Mouse (Mus musculus) heart, adult 9 months (tissue): ENCODE measurements around the gene Cdh12.
"Not testable (repeated sequence)": the region's sequence is repeated elsewhere in the genome, so short reads cannot be mapped to it uniquely, and the experiment has no call there.

Source experiments
- DNase-seq, 2 experiments: peaks; one replicate each; pipeline ENCODE4 v3.0.0; 2022; ENCODE audit warnings: low spot score in 2 of 2

Cdh12 gene

DNA sequence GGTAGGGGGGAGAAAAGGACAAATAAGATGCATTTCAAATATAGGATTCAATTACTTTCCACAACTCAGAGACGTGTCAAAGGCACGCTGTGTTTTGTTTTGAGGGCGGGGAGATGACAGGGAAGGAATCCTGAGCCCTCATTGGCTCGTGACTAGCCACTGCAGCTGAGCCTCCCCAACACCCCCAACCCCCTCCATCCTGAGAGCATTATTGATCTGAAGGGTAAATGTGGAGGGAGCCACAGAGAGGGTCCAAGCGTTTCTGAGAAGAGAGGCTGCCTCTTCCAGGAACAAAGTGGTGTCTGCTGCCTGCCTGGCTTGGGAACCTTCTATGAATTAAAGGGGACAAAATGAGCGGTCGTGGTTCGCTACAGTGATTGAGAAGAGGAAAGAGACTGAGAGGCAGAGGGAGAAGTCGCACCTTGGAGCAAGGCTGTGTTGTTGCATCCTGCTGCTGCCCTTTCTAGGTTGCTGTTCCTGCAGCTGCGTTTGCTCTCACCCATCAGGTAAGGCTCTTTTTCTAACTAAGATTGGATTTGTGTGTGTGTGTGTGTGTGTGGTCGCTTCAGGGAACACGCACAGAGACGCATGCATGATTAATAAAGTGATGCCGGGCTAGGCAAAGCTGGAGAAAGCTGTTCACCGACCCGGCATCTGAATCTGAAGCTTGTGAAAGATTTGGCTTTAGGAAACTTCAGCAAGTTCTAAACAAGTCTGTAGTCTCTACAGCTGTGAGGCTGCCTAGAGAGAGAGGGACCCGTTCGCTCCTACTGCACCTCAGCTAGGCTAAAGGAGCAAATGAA lies at the start of gene Cdh12:
Gene Cdh12, plus strand, starts transcription at position 405 of the 803 bp plus-strand sequence.
- no peak for DNase-seq

DNA sequence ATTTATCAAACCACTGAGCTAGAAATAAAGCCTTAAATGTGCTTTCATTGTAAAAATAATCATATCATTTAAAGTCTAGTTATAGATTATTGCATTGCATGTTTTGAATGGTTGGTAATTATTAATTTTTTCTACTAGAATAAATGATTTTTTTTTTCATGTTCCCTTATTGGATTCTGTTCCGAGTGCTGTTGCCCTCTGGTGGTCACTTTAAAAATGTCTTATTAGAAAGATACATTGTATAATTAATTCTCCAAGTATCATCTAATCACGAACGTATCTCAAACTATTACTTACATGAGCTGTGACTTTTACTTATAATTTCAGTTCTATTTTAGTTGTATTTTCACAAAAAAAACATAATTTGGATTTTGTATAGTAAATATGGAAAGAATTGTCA lies 45.5 kb upstream of the Cdh12 start:
- no peak for DNase-seq

GRCm38 (mm10) chr15:20413397-20413796 lies 35.7 kb upstream of the Cdh12 start:
- no peak for DNase-seq

DNA sequence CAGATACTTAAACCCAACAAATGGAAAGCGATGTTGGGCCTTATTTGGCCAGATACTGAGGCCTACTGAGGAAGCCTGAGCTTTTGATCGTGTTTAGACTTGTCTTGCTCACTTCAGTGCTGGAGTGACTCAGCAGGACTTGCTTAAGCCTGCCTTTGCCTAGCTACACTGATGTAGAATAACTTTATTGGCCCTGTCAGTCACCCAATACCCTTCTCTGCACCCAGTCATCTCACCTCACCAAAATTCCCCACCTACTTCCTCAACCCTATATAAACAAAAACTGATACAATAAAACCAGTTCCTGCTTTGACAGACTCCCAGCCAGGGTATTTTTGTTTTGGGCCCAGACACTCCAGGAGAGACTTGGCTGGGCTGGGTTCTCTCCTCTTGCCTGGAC lies 12.7 kb upstream of the Cdh12 start:
- no peak for DNase-seq

GRCm38 (mm10) chr15:20450558-20450957 lies 1.5 kb downstream of the Cdh12 start:
- DNase-seq, result no peak

- DNase-seq, result no peak
These were observed 9.4 kb downstream of the Cdh12 start for GRCm38 (mm10) chr15:20458508-20458907.

DNA sequence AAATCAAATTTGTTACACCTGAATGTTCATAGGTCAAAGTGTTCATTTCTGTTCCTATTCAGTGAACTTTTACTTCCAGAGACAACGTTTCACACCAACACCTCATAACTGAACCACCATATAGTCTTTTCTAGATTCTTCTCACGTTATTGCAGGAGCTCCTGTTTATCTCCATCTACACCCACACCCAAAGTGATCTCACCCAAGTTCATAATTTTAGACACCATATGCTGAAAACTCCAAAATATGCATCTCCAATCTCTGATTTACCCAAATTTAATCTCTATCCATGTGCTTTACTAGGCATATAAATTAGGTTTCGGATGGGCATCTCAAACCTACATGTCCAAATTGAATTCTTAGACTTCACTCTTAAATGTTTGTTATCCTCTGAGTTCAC lies 13.4 kb downstream of the Cdh12 start:
- no peak for DNase-seq

GRCm38 (mm10) chr15:20463601-20464000 lies 14.5 kb downstream of the Cdh12 start:
- no peak for DNase-seq

- DNase-seq, result no peak
These were observed 101.9 kb downstream of the Cdh12 start for GRCm38 (mm10) chr15:20550979-20551378.

GRCm38 (mm10) chr15:20571012-20571411 lies 121.9 kb downstream of the Cdh12 start:
- DNase-seq, result no peak

DNA sequence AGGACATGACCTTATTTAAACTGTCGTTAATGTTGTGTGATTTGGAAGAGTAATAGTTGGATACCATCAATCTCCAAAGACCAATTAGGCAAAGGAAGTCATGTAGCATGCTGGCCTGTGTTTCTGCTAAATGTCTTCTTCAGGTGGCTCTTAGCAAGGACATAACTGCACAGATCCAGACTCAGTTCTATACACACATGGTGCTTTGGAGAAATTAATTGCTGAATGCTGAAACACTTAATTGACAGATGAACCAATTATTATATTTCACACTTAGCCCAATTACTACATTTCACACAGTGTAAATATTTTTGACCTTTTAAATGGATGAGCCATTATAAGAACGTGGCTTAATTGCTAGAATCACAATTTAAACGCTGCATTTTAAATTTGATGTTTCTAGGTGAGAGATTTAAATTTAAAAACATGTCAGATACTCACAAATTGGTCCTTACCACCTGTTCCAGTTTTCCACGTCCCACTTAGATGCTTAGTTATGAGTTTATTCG lies 133.6 kb downstream of the Cdh12 start:
- no peak for DNase-seq

- DNase-seq, result no peak
These were observed 142.5 kb downstream of the Cdh12 start for GRCm38 (mm10) chr15:20591599-20591998.

DNA sequence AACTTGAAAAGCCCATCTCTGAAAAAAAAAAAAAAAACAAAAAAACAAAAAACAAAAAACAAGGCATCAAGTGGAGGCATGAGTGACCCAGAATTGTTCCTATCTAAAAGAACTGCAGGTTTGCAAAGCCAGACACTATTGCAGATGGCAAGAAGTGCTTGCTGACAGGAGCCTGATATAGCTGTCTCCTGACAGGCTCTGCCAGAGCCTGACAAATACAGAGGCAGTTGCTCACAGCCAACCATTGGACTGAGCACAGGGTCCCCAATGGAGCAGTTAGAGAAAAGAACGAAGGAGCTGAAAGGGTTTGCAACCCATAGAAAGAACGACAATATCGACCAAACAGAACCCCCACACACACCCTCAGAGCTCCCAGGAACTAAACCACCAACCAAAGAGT lies 156.7 kb downstream of the Cdh12 start:
- peak in 1 of 2 experiments; percentile 19 for DNase-seq

DNA sequence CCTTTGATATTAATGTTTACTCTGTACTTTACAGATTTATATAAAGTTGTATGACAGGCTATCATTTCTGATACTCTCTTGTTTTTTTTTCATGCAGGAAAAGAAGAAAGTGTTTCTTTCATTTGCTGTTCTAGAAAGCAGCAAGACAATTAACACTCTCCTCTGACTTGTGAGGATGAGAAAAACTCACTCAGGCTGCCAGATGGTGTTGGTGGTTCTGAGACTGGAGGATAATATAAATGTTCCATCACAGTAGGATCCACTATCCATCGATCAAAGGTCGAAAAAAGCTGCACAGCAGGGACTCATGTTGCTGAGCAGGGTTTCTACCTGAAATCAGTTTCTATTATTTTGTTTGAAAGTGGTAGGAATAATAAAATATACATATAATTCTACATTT lies 185.5 kb downstream of the Cdh12 start:
- no peak for DNase-seq

DNA sequence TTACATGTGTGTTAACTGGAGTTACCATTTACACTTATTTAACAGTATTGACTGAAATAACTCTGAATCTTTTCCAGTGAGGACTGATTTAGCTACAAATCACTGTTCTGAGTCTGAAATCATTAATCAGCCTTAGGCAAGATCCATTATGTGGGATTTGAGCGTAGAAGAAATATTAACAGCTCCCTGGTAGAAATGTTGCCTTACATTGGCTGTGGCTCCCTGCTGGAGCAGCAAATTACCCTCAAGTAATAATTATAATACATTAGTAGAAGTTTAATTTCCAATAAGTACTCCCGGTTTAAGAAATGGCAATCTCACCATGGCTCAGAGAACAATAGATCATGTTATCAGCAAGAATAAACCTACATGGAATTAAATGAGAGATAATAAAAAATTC lies 190.1 kb downstream of the Cdh12 start:
- DNase-seq, result no peak

DNA sequence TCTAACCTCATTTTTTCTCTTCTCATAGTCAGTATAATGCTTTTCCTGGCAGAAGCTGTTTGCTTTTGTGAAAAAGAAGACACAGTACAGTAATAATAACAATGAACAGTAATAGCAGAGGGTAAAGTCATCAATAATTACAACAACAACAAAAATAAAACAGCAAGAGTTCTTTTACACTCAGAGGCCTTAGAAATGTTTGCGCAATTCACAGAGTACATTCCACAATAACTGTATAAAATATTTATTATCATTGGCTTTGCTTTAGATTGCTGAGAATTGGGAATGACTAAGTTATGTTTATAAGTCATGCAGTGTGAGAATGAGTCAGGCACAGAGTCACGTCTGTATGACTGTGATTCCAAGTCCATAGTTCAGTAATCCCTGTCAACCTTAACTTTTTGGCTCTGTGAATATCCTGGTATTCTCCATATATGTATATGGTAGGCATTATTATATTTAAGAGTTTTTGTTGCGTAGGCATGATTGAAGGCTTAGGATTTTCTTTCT lies 193.9 kb downstream of the Cdh12 start:
- DNase-seq, result no peak

DNA sequence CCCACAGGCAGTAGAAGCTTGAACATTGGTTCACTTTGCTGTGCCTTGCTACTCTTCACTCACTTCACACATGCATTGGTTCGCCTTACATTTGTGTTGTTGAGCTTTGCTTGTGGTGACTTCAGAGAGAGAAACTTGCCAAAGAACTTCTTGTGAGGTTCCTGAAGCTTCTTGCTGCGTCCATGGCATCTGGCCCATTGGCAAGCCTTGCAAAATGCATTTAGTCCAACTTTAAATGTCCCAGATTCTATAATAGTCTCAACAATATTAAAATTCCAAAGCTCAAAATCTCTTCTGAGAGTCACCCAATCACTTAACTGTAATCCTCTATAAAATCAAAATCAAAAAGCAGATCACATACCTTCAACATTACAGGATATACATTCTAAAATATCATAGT lies 211.2 kb downstream of the Cdh12 start:
- no peak for DNase-seq

DNA sequence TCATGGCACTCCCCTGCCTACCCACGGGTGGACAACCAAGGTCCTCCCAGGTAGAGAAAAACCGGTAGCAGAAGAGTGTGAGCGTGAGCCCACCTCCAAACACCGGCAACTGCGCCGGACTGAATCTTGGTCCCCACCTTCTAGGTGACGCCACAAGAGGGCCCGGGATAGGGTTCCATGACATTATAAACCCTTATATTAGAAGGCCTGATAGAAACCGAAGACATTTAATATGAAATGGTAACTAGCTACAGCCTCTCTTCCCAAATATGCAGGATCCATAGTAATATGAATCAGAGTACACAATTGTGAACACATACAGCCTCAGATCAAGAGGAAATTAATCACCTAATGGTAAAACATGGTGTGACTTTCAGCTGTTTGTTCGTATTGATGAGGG lies 217.6 kb downstream of the Cdh12 start, which contains the start of gene Acot10:
Gene Acot10, minus strand, starts transcription at position 101 of the 400 bp plus-strand sequence.
- no peak for DNase-seq

DNA sequence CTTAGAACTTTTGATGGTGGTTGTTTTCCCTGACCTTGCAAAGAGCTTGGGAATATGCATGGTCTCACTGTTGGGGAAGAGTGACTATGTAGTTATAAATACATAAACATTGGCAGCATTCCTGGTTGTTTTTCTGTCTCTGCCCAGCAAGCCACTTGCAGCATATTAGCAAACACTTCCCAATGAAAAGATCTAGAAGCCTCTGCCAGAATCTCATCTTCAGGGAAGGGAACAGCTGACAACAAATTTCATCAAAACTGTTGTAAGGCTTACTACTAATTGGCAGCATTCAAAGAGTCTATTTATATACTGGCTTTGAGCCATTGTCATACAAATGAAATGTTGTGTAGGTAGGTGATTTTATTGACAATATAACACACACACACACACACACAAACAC lies 218.3 kb downstream of the Cdh12 start:
- DNase-seq, result no peak

DNA sequence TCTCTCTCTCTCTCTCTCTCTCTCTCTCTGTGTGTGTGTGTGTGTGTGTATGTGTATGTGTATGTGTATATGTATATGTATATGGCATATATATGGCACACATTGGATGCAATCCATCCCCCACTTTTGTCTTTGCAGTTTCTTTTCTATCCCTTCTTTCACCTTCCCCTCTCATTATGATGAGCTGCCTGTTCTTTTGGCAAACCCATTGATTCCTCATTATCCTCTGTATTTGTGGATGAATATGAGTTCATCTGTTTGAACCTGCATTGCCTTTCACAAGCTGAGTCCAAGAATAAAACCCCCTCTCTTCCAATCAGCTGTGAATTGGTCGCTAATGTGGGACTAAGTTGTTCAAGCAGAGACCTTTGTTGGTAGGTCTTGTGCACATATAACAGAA lies 218.9 kb downstream of the Cdh12 start:
- no peak for DNase-seq

DNA sequence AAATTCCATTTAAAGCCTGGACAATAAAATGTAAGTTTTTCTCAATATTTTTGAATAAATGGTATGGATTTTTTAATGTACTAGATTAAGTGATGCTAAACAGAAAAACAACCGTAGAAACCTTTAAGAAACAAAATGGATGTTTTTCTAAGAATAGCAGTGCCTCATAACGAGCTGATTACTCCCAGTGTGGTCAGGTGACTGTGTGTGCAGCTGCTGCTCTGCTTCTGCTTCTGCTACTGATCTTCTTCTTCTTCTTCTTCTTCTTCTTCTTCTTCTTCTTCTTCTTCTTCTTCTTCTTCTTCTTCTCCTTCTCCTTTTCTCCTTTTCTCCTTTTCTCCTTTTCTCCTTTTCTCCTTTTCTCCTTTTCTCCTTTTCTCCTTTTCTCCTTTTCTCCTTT lies 220.4 kb downstream of the Cdh12 start:
- DNase-seq, result not testable (repeated sequence)

DNA sequence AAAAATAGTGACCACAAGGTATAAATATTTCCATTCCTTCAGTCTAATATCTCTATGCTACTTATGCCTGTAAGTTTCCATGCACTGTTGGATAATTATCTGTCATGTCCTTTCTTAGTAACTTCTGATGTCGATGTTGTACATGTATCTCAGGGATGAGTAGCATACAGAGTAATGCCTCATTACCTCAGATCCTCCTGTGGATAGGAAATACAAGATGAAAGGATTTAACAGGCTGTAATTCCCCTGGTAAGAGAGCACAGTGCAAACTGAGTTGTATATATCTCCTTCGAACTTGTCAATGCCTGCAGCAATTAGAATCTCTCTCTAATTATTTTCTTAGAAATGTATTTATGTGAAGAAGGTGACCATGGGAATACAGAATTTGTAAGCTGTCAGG lies 233.7 kb downstream of the Cdh12 start:
- no peak for DNase-seq

DNA sequence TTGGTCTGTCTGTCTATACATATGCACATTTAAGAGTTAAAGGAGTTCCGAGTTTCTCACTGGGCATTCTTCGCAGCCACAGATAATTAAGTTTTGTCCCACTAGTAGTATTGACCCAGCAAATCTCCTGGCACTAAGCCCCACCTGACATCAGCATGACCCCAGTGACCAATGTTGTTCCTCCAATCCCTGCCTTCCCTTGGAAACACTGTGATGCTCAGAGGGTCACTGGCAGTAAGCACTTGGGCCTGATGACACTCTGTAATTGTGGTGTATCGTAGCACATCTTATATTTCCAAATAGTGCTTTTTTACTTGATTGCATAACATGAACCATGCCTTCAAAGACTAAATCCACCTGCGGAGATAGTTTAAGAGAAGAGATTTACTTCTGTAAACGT lies 235.1 kb downstream of the Cdh12 start:
- DNase-seq, result no peak
